ENCODE assay signal across 14 mouse cellular contexts in the genomic region with DNA sequence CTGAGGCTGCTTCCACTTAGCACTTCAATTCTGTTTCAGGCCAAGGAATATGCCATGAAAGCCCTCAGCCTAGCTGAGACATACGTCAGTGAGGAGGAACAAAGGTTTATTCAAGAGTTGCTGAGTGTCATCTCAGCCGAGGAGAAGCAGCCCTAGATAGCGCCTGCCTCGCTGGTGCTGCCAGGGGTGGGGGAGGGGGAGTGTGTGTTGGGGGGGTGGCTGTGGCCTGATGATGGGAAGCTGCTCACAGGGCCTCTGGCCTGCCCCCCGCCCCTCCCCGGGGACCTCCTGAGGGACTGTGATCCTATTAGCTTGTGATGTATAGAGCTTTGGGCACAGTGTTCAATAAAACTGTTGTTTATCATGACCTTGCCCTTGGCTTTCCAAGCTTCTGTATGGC. TPM values are rescaled to one million over a fixed set of nuclear protein-coding genes. Genes with fewer than 3 reads are reported as not detected.
A peak's percentile ranks its signal among the peaks of the same experiment; 100 is the strongest.
DNase-seq lines count a peak whose midpoint lies in the region; ATAC-seq and TF ChIP-seq lines count a peak whose summit lies in the region.
"Had no signal": no experiment of that assay in that cellular context is flagged by ENCODE, and none has a peak within 500 bp of the region (broad histone marks: within the 10 kb centered on the region; RNA-seq: fewer than 3 reads in every experiment).

No protein-coding gene starts in this region.

- no peaks in the 10 kb centered on the region for H3K36me3 ChIP-seq in forebrain, embryonic 11.5 days (ENCODE audit: control insufficient read depth, insufficient read depth, low read length)
- H3K36me3 ChIP-seq in forebrain, embryonic 10.5 days (replicated peaks): no peaks in the 10 kb centered on the region
- H3K36me3 ChIP-seq in forebrain, postnatal 0 days (ENCODE audit: insufficient read depth): no peaks in the 10 kb centered on the region
- no peaks in the 10 kb centered on the region for H3K36me3 ChIP-seq in midbrain, embryonic 14.5 days (ENCODE audit: control insufficient read depth, insufficient read depth, low read length)

- no peaks in the 10 kb centered on the region; the same call in 1 of the 2 replicates for H3K4me1 ChIP-seq in forebrain, embryonic 11.5 days (replicated peaks; ENCODE audit: control insufficient read depth, insufficient read depth, low read length)
- peaks cover 10% of the 10 kb centered on the region for H3K4me1 ChIP-seq in forebrain, embryonic 10.5 days
- H3K4me1 ChIP-seq in forebrain, postnatal 0 days (ENCODE audit: insufficient read depth): peaks cover 4% of the 10 kb centered on the region; the same call in 1 of the 2 replicates
- peaks cover 6% of the 10 kb centered on the region; the same call in 1 of the 2 replicates for H3K4me1 ChIP-seq in midbrain, embryonic 14.5 days (ENCODE audit: control insufficient read depth, insufficient read depth, low read length)

- peak; percentile 59 for DNase-seq in forebrain, embryonic 11.5 days (ENCODE audit: low spot score)
- no peak for DNase-seq in forebrain, embryonic 10.5 days (ENCODE audit: extremely low spot score, low spot score)
- peak; percentile 16 for DNase-seq in MN1 (ENCODE audit: low spot score)
- peak; percentile 42 for DNase-seq in forebrain, postnatal 0 days
- DNase-seq in midbrain, embryonic 14.5 days: peak; percentile 57
- no peak for DNase-seq in kidney, adult 18-20 months
- no peak for DNase-seq in spleen, postnatal 4 days (ENCODE audit: low spot score in 2 of 2)
- no peak for DNase-seq in kidney, postnatal 4 days
- DNase-seq: adrenal gland, postnatal 10 days; cerebellum, adult 9-10 months; gastrocnemius, postnatal 25 days; layer of hippocampus, adult 9-11 months; right cerebral cortex, adult 18-20 months had no signal

- no peaks in the 10 kb centered on the region for H3K27me3 ChIP-seq in forebrain, embryonic 11.5 days (ENCODE audit: control insufficient read depth, insufficient read depth, low read length)
- no peaks in the 10 kb centered on the region for H3K27me3 ChIP-seq in forebrain, embryonic 10.5 days (ENCODE audit: poor library complexity, severe bottlenecking)
- no peaks in the 10 kb centered on the region for H3K27me3 ChIP-seq in forebrain, postnatal 0 days (ENCODE audit: insufficient read depth, low read length)
- H3K27me3 ChIP-seq in midbrain, embryonic 14.5 days (ENCODE audit: control insufficient read depth, insufficient read depth, low read length): no peaks in the 10 kb centered on the region

- no peak overlapping the region for H3K4me2 ChIP-seq in forebrain, embryonic 11.5 days (ENCODE audit: low read depth, low read length, severe bottlenecking)
- no peak overlapping the region for H3K4me2 ChIP-seq in forebrain, postnatal 0 days (ENCODE audit: low read depth)
- H3K4me2 ChIP-seq in midbrain, embryonic 14.5 days (ENCODE audit: low read length): no peak overlapping the region

- H3K9ac ChIP-seq in forebrain, embryonic 11.5 days (ENCODE audit: low read length): no peak overlapping the region
- no peak overlapping the region; the same call in 1 of the 2 replicates for H3K9ac ChIP-seq in forebrain, postnatal 0 days
- no peak overlapping the region for H3K9ac ChIP-seq in midbrain, embryonic 14.5 days (replicated peaks; ENCODE audit: low read length)

- no peak overlapping the region for H3K27ac ChIP-seq in forebrain, embryonic 11.5 days (ENCODE audit: low read depth, low read length)
- H3K27ac ChIP-seq in forebrain, embryonic 10.5 days: no peak overlapping the region
- peak overlapping the region; percentile 64 for H3K27ac ChIP-seq in forebrain, postnatal 0 days (ENCODE audit: low read depth, low read length)
- H3K27ac ChIP-seq in midbrain, embryonic 14.5 days (replicated peaks; ENCODE audit: low read depth, low read length): peak overlapping the region; percentile 60

- TF ChIP-seq CTCF in forebrain, postnatal 0 days (IDR thresholded peaks at IDR 0.05; ENCODE audit: low read depth): no peak

- ATAC-seq in forebrain, embryonic 11.5 days (replicated peaks; ENCODE audit: low FRiP score): 0 out of 2 replicates have a peak, but pooled peaks have one; percentile 49
- ATAC-seq in forebrain, postnatal 0 days: peak; percentile 79
- peak; percentile 48 for ATAC-seq in midbrain, embryonic 14.5 days (ENCODE audit: low FRiP score, low TSS enrichment)

- no peak overlapping the region for H3K4me3 ChIP-seq in forebrain, embryonic 11.5 days (ENCODE audit: low read depth, low read length)
- H3K4me3 ChIP-seq in forebrain, embryonic 10.5 days: no peak overlapping the region
- no peak overlapping the region for H3K4me3 ChIP-seq in forebrain, postnatal 0 days (ENCODE audit: low read depth, low read length)
- no peak overlapping the region for H3K4me3 ChIP-seq in midbrain, embryonic 14.5 days (replicated peaks; ENCODE audit: low read depth, low read length)

- no peaks in the 10 kb centered on the region for H3K9me3 ChIP-seq in forebrain, embryonic 11.5 days (ENCODE audit: control insufficient read depth, low read length)
- no peaks in the 10 kb centered on the region for H3K9me3 ChIP-seq in forebrain, embryonic 10.5 days
- H3K9me3 ChIP-seq in forebrain, postnatal 0 days (ENCODE audit: low read length): no peaks in the 10 kb centered on the region
- H3K9me3 ChIP-seq in midbrain, embryonic 14.5 days (ENCODE audit: control insufficient read depth, low read length): no peaks in the 10 kb centered on the region

- WGBS in forebrain, embryonic 11.5 days: 19% methylated on average over 6 of the region's 6 CpGs
- 30% methylated on average over 6 of the region's 6 CpGs for WGBS in forebrain, embryonic 10.5 days
- 16% methylated on average over 6 of the region's 6 CpGs for WGBS in forebrain, postnatal 0 days
- 11% methylated on average over 6 of the region's 6 CpGs for WGBS in midbrain, embryonic 14.5 days

RNA-seq across cellular contexts. Expression of a gene that starts 30.9 kb away (rescaled TPM):
- polyA plus RNA-seq in forebrain, embryonic 11.5 days (2014; fragmentation: Nextera tagmentation; extraction: Ambion mirVana): not detected in 2 replicates
- polyA plus RNA-seq in forebrain, embryonic 10.5 days (2016; fragmentation: Nextera tagmentation; extraction: Ambion mirVana): 0.25 and 0.31 TPM in 2 replicates
- 0.33 and 0.77 TPM in 2 replicates for total RNA-seq in forebrain, postnatal 0 days (2014; rRNA removed)
- 0.82 and 1.1 TPM in 2 replicates for polyA plus RNA-seq in forebrain, postnatal 0 days (2015; fragmentation: Nextera tagmentation; extraction: Ambion mirVana)
- 0.30 and 0.45 TPM in 2 replicates for polyA plus RNA-seq in midbrain, embryonic 14.5 days (2014; fragmentation: Nextera tagmentation; extraction: Ambion mirVana)
- total RNA-seq: gastrocnemius, postnatal 25 days; megakaryocyte progenitor cell, adult 5-6 weeks had no signal

RNA-seq across cellular contexts. Expression of a gene that starts 31.3 kb away (rescaled TPM):
- polyA plus RNA-seq in forebrain, embryonic 11.5 days (2014; fragmentation: Nextera tagmentation; extraction: Ambion mirVana): 19.5 and 19.9 TPM in 2 replicates
- polyA plus RNA-seq in forebrain, embryonic 10.5 days (2016; fragmentation: Nextera tagmentation; extraction: Ambion mirVana): 30.2 and 31.4 TPM in 2 replicates
- 13.5 and 16.3 TPM in 2 replicates for total RNA-seq in forebrain, postnatal 0 days (2014; rRNA removed)
- polyA plus RNA-seq in forebrain, postnatal 0 days (2015; fragmentation: Nextera tagmentation; extraction: Ambion mirVana): 20.6 and 20.9 TPM in 2 replicates
- polyA plus RNA-seq in midbrain, embryonic 14.5 days (2014; fragmentation: Nextera tagmentation; extraction: Ambion mirVana): 20.9 and 24.5 TPM in 2 replicates

RNA-seq across cellular contexts. Expression of a gene that starts 38.2 kb away (rescaled TPM):
- polyA plus RNA-seq in forebrain, embryonic 11.5 days (2014; fragmentation: Nextera tagmentation; extraction: Ambion mirVana): 10.2 and 11.0 TPM in 2 replicates
- 7.0 and 8.1 TPM in 2 replicates for polyA plus RNA-seq in forebrain, embryonic 10.5 days (2016; fragmentation: Nextera tagmentation; extraction: Ambion mirVana)
- total RNA-seq in forebrain, postnatal 0 days (2014; rRNA removed): 15.1 and 16.7 TPM in 2 replicates
- polyA plus RNA-seq in forebrain, postnatal 0 days (2015; fragmentation: Nextera tagmentation; extraction: Ambion mirVana): 19.2 and 23.0 TPM in 2 replicates
- polyA plus RNA-seq in midbrain, embryonic 14.5 days (2014; fragmentation: Nextera tagmentation; extraction: Ambion mirVana): 19.3 and 20.6 TPM in 2 replicates

RNA-seq across cellular contexts. Expression of a gene that starts 38.9 kb away (rescaled TPM):
- polyA plus RNA-seq in forebrain, embryonic 11.5 days (2014; fragmentation: Nextera tagmentation; extraction: Ambion mirVana): 5.2 and 5.6 TPM in 2 replicates
- 3.1 and 3.2 TPM in 2 replicates for polyA plus RNA-seq in forebrain, embryonic 10.5 days (2016; fragmentation: Nextera tagmentation; extraction: Ambion mirVana)
- total RNA-seq in forebrain, postnatal 0 days (2014; rRNA removed): 22.8 and 28.4 TPM in 2 replicates
- 16.6 and 21.6 TPM in 2 replicates for polyA plus RNA-seq in forebrain, postnatal 0 days (2015; fragmentation: Nextera tagmentation; extraction: Ambion mirVana)
- polyA plus RNA-seq in midbrain, embryonic 14.5 days (2014; fragmentation: Nextera tagmentation; extraction: Ambion mirVana): 22.9 and 26.2 TPM in 2 replicates
- total RNA-seq: gastrocnemius, postnatal 25 days; megakaryocyte progenitor cell, adult 5-6 weeks had no signal

Comparison
In these comparisons a context has a peak if more than half of its experiments do, and no peak if none do; other contexts are left out.
1. DNase-seq: peak in forebrain, embryonic 11.5 days (single experiment), MN1 (single experiment), forebrain, postnatal 0 days (single experiment) and midbrain, embryonic 14.5 days (single experiment); none in forebrain, embryonic 10.5 days (single experiment), kidney, adult 18-20 months (single experiment), spleen, postnatal 4 days (0 of 2) and kidney, postnatal 4 days (0 of 2).
2. H3K27ac ChIP-seq: peak in forebrain, postnatal 0 days (single experiment) and midbrain, embryonic 14.5 days (single experiment); none in forebrain, embryonic 11.5 days (single experiment) and forebrain, embryonic 10.5 days (single experiment).
3. Peak in every context shown above with its lines, with median percentiles within 50 percentile points of each other: ATAC-seq.